Mouse (Mus musculus) lung, embryonic 16.5 days (tissue): Measurements from ENCODE around the gene Kank4. TPM values are rescaled to one million over a fixed set of nuclear protein-coding genes. Genes with fewer than 3 reads are reported as not detected.
A peak's percentile ranks its signal among the peaks of the same experiment; 100 is the strongest.
"Not testable (repeated sequence)": the region's sequence is repeated elsewhere in the genome, so short reads cannot be mapped to it uniquely, and the experiment has no call there.

Source experiments
- ATAC-seq: fragments of 200-750 bp; cut with Nextera tagmentation; 2 replicates; pipeline ENCODE4 v1.8.0; 2017; ENCODE audit warnings: low read depth, mild to moderate bottlenecking, moderate library complexity
- H3K27ac ChIP-seq: fragments of 300-500 bp; sonication (generic); 2 replicates; pipeline ENCODE4 v1.5.1; 2014; ENCODE audit warnings: mild to moderate bottlenecking, control low read depth, low read length
- H3K27me3 ChIP-seq: fragments of 300-500 bp; sonication (generic); 2 replicates; pipeline ENCODE4 v1.6.1; 2014; ENCODE audit warnings: low read depth, low read length, mixed read lengths; ENCODE audit not compliant: control insufficient read depth, insufficient read depth
- H3K36me3 ChIP-seq: fragments of 300-500 bp; sonication (generic); 2 replicates; pipeline ENCODE4 v1.6.1; 2014; ENCODE audit warnings: low read length; ENCODE audit not compliant: control insufficient read depth, insufficient read depth
- H3K4me1 ChIP-seq: fragments of 300-500 bp; sonication (generic); replicated peaks from 2 replicates; pipeline ENCODE4 v1.6.1; 2014; ENCODE audit warnings: low read length, mixed read lengths; ENCODE audit not compliant: control insufficient read depth, insufficient read depth
- H3K4me2 ChIP-seq: fragments of 300-500 bp; sonication (generic); 2 replicates; pipeline ENCODE4 v1.6.1; 2014; ENCODE audit warnings: low read depth, low read length, control low read depth
- H3K4me3 ChIP-seq: fragments of 300-500 bp; sonication (generic); 2 replicates; pipeline ENCODE4 v1.5.1; 2014; ENCODE audit warnings: mild to moderate bottlenecking, low read length, control low read depth
- H3K9ac ChIP-seq: fragments of 300-500 bp; sonication (generic); 2 replicates; pipeline ENCODE4 v1.6.1; 2014; ENCODE audit warnings: low read length, control low read depth
- H3K9me3 ChIP-seq: fragments of 300-500 bp; sonication (generic); 2 replicates; pipeline ENCODE4 v1.6.1; 2016; ENCODE audit warnings: low read length; ENCODE audit not compliant: control insufficient read depth
- WGBS: fragments of 180-500 bp; shearing (Covaris S2); extraction: QIAGEN DNeasy Blood & Tissue Kit; methylation state at CpG from one replicate; pipeline ENCODE4 v1.1.7; 2014; 5-methylcytosine and 5-hydroxymethylcytosine counted together
- polyA plus RNA-seq: library from polyadenylated mRNA; unstranded; fragments of >200 nt; fragmentation: Nextera tagmentation; extraction: Ambion mirVana; gene quantifications from 2 replicates; pipeline ENCODE4 v1.2.1, GENCODE M21; 2015

Gene Kank4
- polyA plus RNA-seq, 1 experiment from 2014 or later = 3.3 TPM

DNA sequence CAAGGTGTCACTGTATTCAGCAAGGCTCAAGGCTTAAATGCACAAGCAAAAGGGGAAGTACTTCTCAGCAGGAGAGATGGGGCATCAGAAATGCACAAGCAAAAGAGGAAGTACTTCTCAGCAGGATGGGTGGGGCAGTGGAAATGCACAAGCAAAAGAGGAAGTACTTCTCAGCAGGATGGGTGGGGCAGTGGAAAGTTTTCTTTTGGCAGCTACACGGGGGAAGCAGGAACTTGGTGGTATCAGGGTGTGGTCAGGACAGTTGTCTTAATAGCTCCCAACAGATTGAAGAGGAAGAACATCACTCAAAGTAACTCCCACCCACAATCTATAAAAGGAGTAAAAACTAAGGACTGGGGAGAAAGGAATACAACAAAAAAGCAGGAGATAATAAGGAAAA is 33.1 kb upstream of the Kank4 start:
- H3K9ac ChIP-seq, H3K9me3 ChIP-seq, H3K4me2 ChIP-seq, H3K27ac ChIP-seq, H3K27me3 ChIP-seq, H3K4me1 ChIP-seq, H3K36me3 ChIP-seq, H3K4me3 ChIP-seq, ATAC-seq: not testable (repeated sequence)
- WGBS = 74% methylated on average over 1 of the region's 1 CpGs

DNA sequence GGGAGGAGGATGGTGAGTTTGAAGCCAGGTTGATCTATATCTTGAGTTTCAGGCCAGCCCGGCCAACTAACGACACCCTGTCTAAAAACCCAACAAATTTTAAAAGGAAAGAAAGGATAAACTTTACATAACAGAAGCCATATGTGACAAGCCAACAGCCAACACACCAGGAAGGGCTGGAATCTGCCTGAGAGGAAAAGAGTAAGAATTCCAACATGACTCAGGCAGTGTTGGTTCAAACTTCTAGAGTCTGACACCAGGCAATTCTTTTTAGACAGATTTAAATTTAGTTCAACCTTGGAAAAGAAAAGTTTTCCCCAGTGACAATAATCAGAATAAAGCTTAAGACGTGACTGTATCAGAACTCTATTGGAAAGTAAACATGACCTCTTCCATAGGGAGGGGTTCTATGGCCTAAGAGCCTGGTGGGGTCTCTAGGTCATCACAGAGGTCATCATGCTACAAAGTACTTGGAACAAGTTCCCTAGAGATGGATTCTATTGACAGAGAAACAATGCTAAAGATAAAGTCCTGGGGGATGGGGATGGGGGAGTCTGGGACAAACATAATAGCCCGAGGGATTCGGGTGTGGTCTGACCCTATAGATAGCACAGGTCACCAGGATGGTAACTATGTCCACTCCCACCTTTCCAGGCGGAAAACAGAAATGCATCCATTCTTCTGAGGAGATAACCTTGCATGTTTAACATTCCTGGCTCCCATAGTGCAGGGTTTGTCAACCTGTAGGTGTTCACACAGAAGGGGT is 30.0 kb upstream of the Kank4 start:
- ATAC-seq = no peak
- no peak overlapping the region for H3K9ac ChIP-seq
- no peaks in the 10 kb centered on the region; the same call in 1 of the 2 replicates for H3K9me3 ChIP-seq
- no peak overlapping the region for H3K27ac ChIP-seq
- 35% methylated on average over 6 of the region's 6 CpGs for WGBS
- H3K4me2 ChIP-seq = no peak overlapping the region
- H3K27me3 ChIP-seq = no peaks in the 10 kb centered on the region
- H3K4me3 ChIP-seq = no peak overlapping the region
- H3K36me3 ChIP-seq = no peaks in the 10 kb centered on the region
- H3K4me1 ChIP-seq = peaks cover 9% of the 10 kb centered on the region; the same call in 1 of the 2 replicates

DNA sequence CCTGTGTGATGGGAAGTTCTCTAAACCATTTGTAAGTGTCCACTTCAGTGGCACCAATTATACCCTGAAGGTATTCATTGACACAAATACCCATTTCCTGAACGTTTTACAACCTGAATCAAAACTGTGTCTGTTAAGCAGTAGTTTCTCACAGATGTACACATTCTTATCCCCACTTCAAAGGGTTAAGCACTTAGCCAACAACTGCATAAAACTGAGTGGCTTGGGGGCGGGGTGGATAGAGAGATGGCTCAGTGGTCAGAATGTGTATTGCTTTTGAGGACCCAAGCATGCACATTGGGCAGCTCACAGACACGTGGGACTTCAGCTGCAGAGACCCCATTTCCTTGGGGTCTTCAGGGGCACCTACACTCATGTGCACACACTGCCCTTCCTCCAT is 29.1 kb upstream of the Kank4 start:
- no peaks in the 10 kb centered on the region for H3K27me3 ChIP-seq
- H3K4me2 ChIP-seq = no peak overlapping the region
- H3K4me1 ChIP-seq = peaks cover 9% of the 10 kb centered on the region; the same call in 1 of the 2 replicates
- no peak for ATAC-seq
- no peaks in the 10 kb centered on the region; the same call in 1 of the 2 replicates for H3K9me3 ChIP-seq
- H3K27ac ChIP-seq = no peak overlapping the region
- H3K4me3 ChIP-seq = no peak overlapping the region
- no peak overlapping the region for H3K9ac ChIP-seq
- 23% methylated on average over 3 of the region's 3 CpGs for WGBS
- no peaks in the 10 kb centered on the region for H3K36me3 ChIP-seq

DNA sequence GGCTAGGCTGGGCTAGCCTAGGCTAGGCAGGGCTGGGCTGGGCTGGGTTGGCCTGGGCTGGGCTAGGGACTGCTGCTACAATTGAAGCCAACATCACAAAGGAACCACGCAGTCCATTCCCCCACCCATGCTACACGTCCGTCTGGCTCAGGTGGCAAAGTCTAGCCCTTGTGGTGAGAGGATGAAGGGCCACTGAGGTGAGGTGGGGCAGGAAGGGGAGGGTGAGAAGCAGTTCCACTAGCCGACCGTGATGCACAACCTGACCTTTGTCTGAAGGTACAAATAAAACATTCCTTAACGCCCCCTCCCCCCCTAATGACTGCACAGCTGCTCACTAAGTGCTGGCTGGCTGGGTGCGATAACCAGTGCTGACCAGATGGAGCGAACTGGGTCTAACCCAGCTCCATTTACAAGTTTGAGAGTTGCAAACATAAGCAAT is 28.4 kb upstream of the Kank4 start:
- H3K9me3 ChIP-seq = no peaks in the 10 kb centered on the region; the same call in 1 of the 2 replicates
- H3K9ac ChIP-seq = no peak overlapping the region
- no peak overlapping the region for H3K4me2 ChIP-seq
- peaks cover 9% of the 10 kb centered on the region; the same call in 1 of the 2 replicates for H3K4me1 ChIP-seq
- H3K27me3 ChIP-seq = no peaks in the 10 kb centered on the region
- no peak overlapping the region for H3K27ac ChIP-seq
- ATAC-seq = peak; percentile 27; the same call in 1 of the 2 replicates
- 32% methylated on average over 8 of the region's 8 CpGs for WGBS
- no peak overlapping the region for H3K4me3 ChIP-seq
- no peaks in the 10 kb centered on the region for H3K36me3 ChIP-seq

DNA sequence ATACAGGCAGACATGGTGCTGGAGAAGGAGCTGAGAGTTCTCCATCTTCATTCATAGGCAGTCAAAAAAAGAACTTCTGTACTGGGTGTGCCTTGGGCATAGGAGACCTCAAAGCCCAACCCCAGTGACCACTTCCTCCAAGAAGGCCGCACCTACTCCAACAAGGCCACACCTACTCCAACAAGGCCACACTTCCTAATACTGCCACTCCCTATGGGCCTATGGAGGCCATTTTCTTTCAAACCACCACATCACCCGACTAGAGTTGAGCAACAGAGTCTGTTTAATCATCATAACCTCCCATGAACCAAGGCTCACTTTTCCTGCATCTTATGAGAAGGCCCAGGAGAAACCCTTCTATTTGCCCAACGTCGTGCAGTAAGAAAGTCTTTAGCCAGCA is 27.9 kb upstream of the Kank4 start:
- Histone ChIP-seq H3K36me3 (no peaks in the 10 kb centered on the region), H3K9ac (no peak overlapping the region), H3K27me3 (no peaks in the 10 kb centered on the region), H3K9me3 (no peaks in the 10 kb centered on the region; the same call in 1 of the 2 replicates), H3K4me1 (peaks cover 9% of the 10 kb centered on the region; the same call in 1 of the 2 replicates), H3K27ac (no peak overlapping the region), H3K4me2 (no peak overlapping the region), H3K4me3 (no peak overlapping the region)
- no peak for ATAC-seq
- 87% methylated on average over 4 of the region's 4 CpGs for WGBS

DNA sequence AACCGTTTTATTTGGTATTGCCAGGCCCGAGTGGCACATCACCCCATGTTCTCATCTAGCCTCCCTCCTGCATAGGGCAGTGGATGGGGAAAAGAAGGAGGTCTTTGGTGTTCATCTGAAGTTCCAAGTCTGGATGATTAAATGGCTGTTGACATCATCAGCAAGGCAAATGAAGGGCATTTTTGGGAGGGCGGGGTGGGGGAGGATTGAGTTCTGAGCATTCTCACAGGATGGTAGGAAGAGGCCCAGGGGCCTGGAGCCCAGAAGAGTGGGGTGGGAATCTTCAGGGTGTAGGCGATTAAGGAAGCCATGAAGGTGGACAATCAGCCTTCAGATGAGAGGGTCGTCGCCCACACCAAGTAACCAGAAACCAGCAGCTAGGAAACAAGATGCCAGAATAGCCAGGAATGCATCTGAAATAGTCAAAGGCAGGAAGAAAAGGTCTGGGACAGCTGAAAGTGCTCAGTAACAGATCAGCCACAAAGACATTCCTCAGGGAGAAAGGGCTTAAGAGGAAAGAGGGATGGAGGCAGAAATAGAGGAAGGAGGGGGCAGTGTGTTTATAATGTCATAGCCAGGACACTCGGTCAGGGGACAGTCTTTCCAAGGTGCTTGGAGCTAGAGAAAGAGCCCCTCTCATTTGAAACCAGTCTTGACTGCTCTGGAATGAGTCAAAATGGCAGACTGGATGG is 26.7 kb upstream of the Kank4 start:
- Histone ChIP-seq H3K4me3 (no peak overlapping the region), H3K27me3 (no peaks in the 10 kb centered on the region), H3K9me3 (no peaks in the 10 kb centered on the region), H3K9ac (no peak overlapping the region), H3K4me1 (peaks cover 9% of the 10 kb centered on the region; the same call in 1 of the 2 replicates), H3K27ac (no peak overlapping the region), H3K36me3 (no peaks in the 10 kb centered on the region), H3K4me2 (no peak overlapping the region)
- 54% methylated on average over 7 of the region's 7 CpGs for WGBS
- peak; percentile 65 for ATAC-seq

DNA sequence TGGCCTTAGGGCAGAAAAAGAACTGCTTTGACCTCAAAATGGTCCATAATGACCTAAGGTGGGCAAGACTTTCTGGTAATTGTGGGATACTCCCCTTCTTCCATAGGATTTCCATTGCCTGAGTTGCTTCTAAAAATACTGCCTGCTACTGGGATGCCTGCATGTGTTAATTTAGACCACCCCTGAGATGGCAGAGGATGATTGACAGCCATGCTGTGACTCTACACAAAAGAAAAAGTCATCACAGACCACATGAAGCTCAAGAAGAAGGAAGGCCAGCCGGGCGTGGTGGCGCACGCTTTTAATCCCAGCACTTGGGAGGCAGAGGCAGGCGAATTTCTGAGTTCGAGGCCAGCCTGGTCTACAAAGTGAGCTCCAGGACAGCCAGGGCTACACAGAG is 23.9 kb upstream of the Kank4 start:
- not testable (repeated sequence) for ATAC-seq, H3K4me1 ChIP-seq, H3K27ac ChIP-seq, H3K4me3 ChIP-seq, H3K27me3 ChIP-seq, H3K36me3 ChIP-seq, H3K9ac ChIP-seq, H3K9me3 ChIP-seq, H3K4me2 ChIP-seq
- WGBS = 91% methylated on average over 6 of the region's 6 CpGs

DNA sequence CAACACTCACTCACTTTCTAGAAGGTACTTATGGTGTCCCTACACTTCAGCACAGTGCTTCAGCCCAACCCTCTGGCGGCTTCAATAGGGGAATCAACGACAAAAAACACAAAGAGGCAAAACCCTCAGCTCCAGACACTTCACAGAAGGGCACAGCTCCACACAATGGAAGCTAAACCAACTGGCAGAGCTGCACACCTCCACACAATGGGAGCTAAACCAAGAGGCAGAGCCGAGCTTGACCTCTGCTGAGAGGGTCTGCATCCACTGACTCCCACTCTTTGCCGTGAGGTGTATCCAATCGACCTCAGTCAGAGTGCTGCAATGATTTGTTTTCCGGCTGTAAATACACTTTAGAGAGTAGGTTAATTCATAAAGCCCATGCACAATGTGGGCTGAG is 23.2 kb upstream of the Kank4 start:
- peaks cover 5% of the 10 kb centered on the region for H3K4me1 ChIP-seq
- no peak for ATAC-seq
- no peak overlapping the region for H3K4me2 ChIP-seq
- no peaks in the 10 kb centered on the region for H3K36me3 ChIP-seq
- WGBS = 57% methylated on average over 6 of the region's 6 CpGs
- H3K9me3 ChIP-seq = no peaks in the 10 kb centered on the region
- H3K27ac ChIP-seq = no peak overlapping the region
- H3K9ac ChIP-seq = no peak overlapping the region
- H3K4me3 ChIP-seq = no peak overlapping the region
- no peaks in the 10 kb centered on the region for H3K27me3 ChIP-seq

DNA sequence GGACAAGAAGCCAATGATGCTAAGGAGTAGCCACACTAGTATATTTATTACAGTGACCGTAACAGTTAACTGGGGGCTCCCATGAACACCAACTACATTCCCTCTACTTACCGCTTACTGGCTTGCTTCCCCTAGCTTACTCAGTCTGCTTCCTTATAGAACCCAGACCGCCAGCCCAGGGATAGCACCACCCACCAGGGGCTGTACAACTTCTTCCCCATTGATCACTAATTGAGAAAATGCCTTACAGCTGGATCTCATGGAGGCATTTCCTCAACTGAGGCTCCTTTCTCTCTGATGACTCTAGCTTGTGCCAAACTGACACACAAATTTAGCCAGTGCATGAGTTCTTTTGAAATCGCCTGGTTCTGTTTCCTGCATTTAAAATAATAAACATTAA is 21.6 kb upstream of the Kank4 start:
- WGBS = 81% methylated on average over 4 of the region's 4 CpGs
- H3K9ac ChIP-seq = no peak overlapping the region
- no peaks in the 10 kb centered on the region for H3K36me3 ChIP-seq
- H3K4me3 ChIP-seq = no peak overlapping the region
- H3K9me3 ChIP-seq = no peaks in the 10 kb centered on the region
- H3K4me2 ChIP-seq = no peak overlapping the region
- H3K27ac ChIP-seq = no peak overlapping the region
- H3K4me1 ChIP-seq = peaks cover 3% of the 10 kb centered on the region
- H3K27me3 ChIP-seq = no peaks in the 10 kb centered on the region
- ATAC-seq = no peak
